Mouse (Mus musculus) stomach, postnatal 0 days (tissue): ENCODE measurements around the gene Pipox. TPM values are rescaled to one million over a fixed set of nuclear protein-coding genes. Genes with fewer than 3 reads are reported as not detected.

Experiments used
- ATAC-seq: fragments of 200-750 bp; cut with Nextera tagmentation; 2 replicates; pipeline ENCODE4 v1.8.0; 2017; ENCODE audit not compliant: low FRiP score, low TSS enrichment
- DNase-seq: peaks from one replicate; pipeline ENCODE4 v3.0.0-alpha.2; 2016; ENCODE audit warnings: low spot score
- H3K27ac ChIP-seq: fragments of 300-500 bp; sonication (generic); replicated peaks from 2 replicates; pipeline ENCODE4 v1.5.1; 2014; ENCODE audit warnings: mild to moderate bottlenecking, control low read depth
- H3K27me3 ChIP-seq: fragments of 300-500 bp; sonication (generic); 2 replicates; pipeline ENCODE4 v1.6.1; 2014; ENCODE audit warnings: low read length; ENCODE audit not compliant: control insufficient read depth, insufficient read depth
- H3K36me3 ChIP-seq: fragments of 300-500 bp; sonication (generic); 2 replicates; pipeline ENCODE4 v1.6.1; 2014; ENCODE audit warnings: low read length, mixed read lengths; ENCODE audit not compliant: control insufficient read depth, insufficient read depth
- H3K4me1 ChIP-seq: fragments of 300-500 bp; sonication (generic); replicated peaks from 2 replicates; pipeline ENCODE4 v1.6.1; 2014; ENCODE audit warnings: antibody characterized with exemption; ENCODE audit not compliant: control insufficient read depth, insufficient read depth
- H3K4me2 ChIP-seq: fragments of 300-500 bp; sonication (generic); replicated peaks from 2 replicates; pipeline ENCODE4 v1.6.1; 2014; ENCODE audit warnings: low read depth, mild to moderate bottlenecking, control low read depth, moderate library complexity
- H3K4me3 ChIP-seq: fragments of 300-500 bp; sonication (generic); 2 replicates; pipeline ENCODE4 v1.5.1; 2014; ENCODE audit warnings: low read depth, low read length, control low read depth
- H3K9ac ChIP-seq: fragments of 300-500 bp; sonication (generic); 2 replicates; pipeline ENCODE4 v1.6.1; 2014; ENCODE audit warnings: mild to moderate bottlenecking, low read length, control low read depth, mixed read lengths
- H3K9me3 ChIP-seq: fragments of 300-500 bp; sonication (generic); 2 replicates; pipeline ENCODE4 v1.6.1; 2016; ENCODE audit warnings: low read length; ENCODE audit not compliant: control insufficient read depth
- CTCF ChIP-seq: IDR thresholded peaks from 2 replicates; pipeline ENCODE4 v1.5.1; 2016; ENCODE audit warnings: antibody characterized with exemption, low read depth, mild to moderate bottlenecking, moderate library complexity
- EP300 ChIP-seq: optimal IDR thresholded peaks from 2 replicates; pipeline ENCODE3; 2016; ENCODE audit warnings: antibody characterized with exemption
- WGBS: fragments of 180-500 bp; shearing (Covaris S2); extraction: QIAGEN DNeasy Blood & Tissue Kit; methylation state at CpG from one replicate; pipeline ENCODE4 v1.1.7; 2014; 5-methylcytosine and 5-hydroxymethylcytosine counted together
- polyA plus RNA-seq: library from polyadenylated mRNA; unstranded; fragments of >200 nt; fragmentation: Nextera tagmentation; extraction: Ambion mirVana; gene quantifications from 2 replicates; pipeline ENCODE4 v1.2.1, GENCODE M21; 2015

Gene Pipox
- polyA plus RNA-seq, 1 experiment from 2014 or later, result 8.4 TPM

DNA sequence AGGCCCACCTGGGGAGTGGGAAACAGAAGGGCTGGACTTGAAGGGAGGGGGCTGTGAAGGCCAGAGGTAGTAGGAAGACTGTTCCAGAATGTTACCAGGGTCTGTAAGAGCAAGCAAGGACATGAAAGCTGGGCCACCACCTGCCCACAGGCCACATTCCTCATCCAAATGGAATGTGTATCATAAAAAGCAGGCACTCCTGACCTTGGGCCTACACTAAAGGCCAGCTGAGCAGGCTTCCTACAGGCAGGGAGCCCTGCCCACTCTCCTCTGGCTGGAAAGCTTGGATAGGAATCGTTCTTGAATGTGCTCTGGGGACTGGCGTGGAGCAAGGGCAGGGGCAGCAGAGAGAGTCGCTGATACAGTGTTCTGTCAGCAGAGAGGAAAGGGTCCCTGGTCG, 57.1 kb downstream of the Pipox start:
- Histone ChIP-seq H3K4me3 (no peak overlapping the region), H3K4me1 (no peaks in the 10 kb centered on the region), H3K27ac (peak overlapping the region; percentile 63), H3K36me3 (peaks cover 8% of the 10 kb centered on the region; the same call in 1 of the 2 replicates), H3K4me2 (no peak overlapping the region), H3K9me3 (no peaks in the 10 kb centered on the region), H3K9ac (no peak overlapping the region), H3K27me3 (no peaks in the 10 kb centered on the region)
- DNase-seq (no peak), ATAC-seq (no peak)
- TF ChIP-seq CTCF (no peak), EP300 (no peak)
- WGBS, result 48% methylated on average over 4 of the region's 4 CpGs

DNA sequence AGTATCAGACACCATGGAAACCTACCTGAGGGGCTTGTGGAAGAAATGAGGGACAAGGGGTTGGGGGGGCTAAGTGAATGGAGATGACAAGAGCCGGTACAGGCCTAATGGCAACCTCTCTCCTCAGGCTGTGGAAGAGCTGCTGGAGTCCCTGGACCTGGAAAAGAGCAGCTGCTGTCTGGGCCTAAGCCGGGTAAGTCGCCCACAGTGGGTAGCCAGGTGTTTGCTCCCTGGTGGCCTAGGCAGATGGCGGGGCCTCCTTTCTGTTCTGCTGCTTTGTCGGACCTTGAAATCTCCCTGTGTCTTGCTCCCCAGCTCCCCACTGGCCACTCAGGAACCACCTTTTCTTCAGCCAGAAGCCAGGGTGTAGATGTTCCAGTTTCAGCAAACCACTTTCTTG, 57.6 kb downstream of the Pipox start:
- H3K27ac ChIP-seq, result peak overlapping the region; percentile 63
- H3K4me1 ChIP-seq, result no peaks in the 10 kb centered on the region
- TF ChIP-seq EP300 (no peak), CTCF (no peak)
- DNase-seq, result no peak
- peaks cover 10% of the 10 kb centered on the region; the same call in 1 of the 2 replicates for H3K36me3 ChIP-seq
- H3K9me3 ChIP-seq, result no peaks in the 10 kb centered on the region
- WGBS, result 75% methylated on average over 5 of the region's 5 CpGs
- no peak overlapping the region for H3K4me2 ChIP-seq
- no peak for ATAC-seq
- no peak overlapping the region for H3K4me3 ChIP-seq
- H3K27me3 ChIP-seq, result no peaks in the 10 kb centered on the region
- H3K9ac ChIP-seq, result no peak overlapping the region

GRCm38 (mm10) chr11:77835109-77835508, 58.8 kb downstream of the Pipox start:
- H3K4me3 ChIP-seq, result no peak overlapping the region
- DNase-seq, result no peak
- H3K36me3 ChIP-seq, result peaks cover 10% of the 10 kb centered on the region; the same call in 1 of the 2 replicates
- H3K27me3 ChIP-seq, result no peaks in the 10 kb centered on the region
- WGBS, result 75% methylated on average over 3 of the region's 3 CpGs
- TF ChIP-seq EP300 (no peak), CTCF (peak; percentile 58)
- no peak overlapping the region for H3K27ac ChIP-seq
- H3K9me3 ChIP-seq, result no peaks in the 10 kb centered on the region
- no peak for ATAC-seq
- no peak overlapping the region for H3K9ac ChIP-seq
- no peak overlapping the region for H3K4me2 ChIP-seq
- H3K4me1 ChIP-seq, result no peaks in the 10 kb centered on the region

DNA sequence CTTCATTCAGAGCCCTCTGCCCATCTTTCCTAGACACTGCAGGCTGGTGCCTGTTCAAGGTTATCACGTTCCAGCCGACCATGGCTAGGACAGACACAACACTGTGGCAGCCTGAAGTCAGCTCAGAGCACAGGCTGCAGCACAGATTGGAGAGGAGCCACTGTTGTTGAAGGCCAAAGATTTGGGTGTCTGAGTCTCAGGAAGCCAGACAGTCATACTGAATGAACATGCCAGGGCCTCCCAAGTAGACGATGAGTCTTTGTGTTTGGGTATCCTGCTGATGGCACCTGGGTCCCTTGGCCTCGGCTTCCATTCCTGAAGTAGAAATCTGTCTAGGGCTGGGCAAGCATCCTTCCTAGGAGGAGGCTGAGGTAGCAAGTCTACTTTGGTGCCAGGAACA, 61.4 kb downstream of the Pipox start:
- DNase-seq, result no peak

DNA sequence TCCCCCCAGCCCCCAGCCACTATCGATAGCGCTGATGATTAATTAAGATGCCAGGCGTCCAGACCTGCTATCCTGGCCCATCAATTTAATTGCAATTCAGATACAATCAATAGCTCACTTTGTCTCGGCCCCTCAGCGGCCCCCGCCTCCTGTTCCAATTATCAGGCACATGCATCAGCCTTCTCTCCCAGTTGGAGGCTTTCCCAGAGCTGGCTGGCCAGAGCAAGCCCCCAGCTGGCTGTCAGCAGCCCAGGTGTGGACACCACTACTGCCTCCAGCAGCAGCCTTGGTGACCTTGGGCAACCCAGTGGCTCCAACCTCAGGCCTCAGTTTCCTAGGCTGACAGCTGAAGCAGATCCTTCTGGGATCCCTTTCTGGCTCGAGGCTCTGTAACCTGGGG, 63.0 kb downstream of the Pipox start:
- Histone ChIP-seq H3K4me1 (no peaks in the 10 kb centered on the region), H3K9me3 (no peaks in the 10 kb centered on the region), H3K4me3 (no peak overlapping the region), H3K27ac (no peak overlapping the region), H3K9ac (no peak overlapping the region), H3K27me3 (no peaks in the 10 kb centered on the region), H3K4me2 (no peak overlapping the region), H3K36me3 (peaks cover 14% of the 10 kb centered on the region; the same call in 1 of the 2 replicates)
- no peak for DNase-seq
- TF ChIP-seq CTCF, result no peak
- no peak for TF ChIP-seq EP300
- WGBS, result 62% methylated on average over 7 of the region's 7 CpGs
- no peak for ATAC-seq

More for the DNA sequence above, 61.4 kb downstream of the Pipox start:
- Histone ChIP-seq H3K4me1 (no peaks in the 10 kb centered on the region), H3K27me3 (no peaks in the 10 kb centered on the region), H3K9ac (no peak overlapping the region), H3K36me3 (peaks cover 14% of the 10 kb centered on the region; the same call in 1 of the 2 replicates), H3K4me2 (no peak overlapping the region), H3K9me3 (no peaks in the 10 kb centered on the region), H3K4me3 (no peak overlapping the region), H3K27ac (no peak overlapping the region)
- no peak for TF ChIP-seq CTCF
- TF ChIP-seq EP300, result no peak
- no peak for ATAC-seq
- 81% methylated on average over 4 of the region's 4 CpGs for WGBS

Other genes starting within 250 kb of the Pipox start
- gene Nufip2, start 207.9 kb downstream of the Pipox start, polyA plus RNA-seq, result 2.7 and 2.8 TPM in 2 replicates
- gene Cryba1, start 168.8 kb downstream of the Pipox start, polyA plus RNA-seq, result not detected in 2 replicates
- gene Myo18a, start 130.8 kb downstream of the Pipox start, polyA plus RNA-seq, result 34.3 and 38.7 TPM in 2 replicates
- 0.40 TPM in 2 replicates for gene Gm10277, start 106.3 kb downstream of the Pipox start, polyA plus RNA-seq
- gene Sez6, start 36.7 kb upstream of the Pipox start, polyA plus RNA-seq, result 1.2 and 1.4 TPM in 2 replicates
- gene Phf12, start 88.7 kb upstream of the Pipox start, polyA plus RNA-seq, result 5.3 and 6.9 TPM in 2 replicates
- gene Dhrs13, start 138.2 kb upstream of the Pipox start, polyA plus RNA-seq, result 7.3 and 7.9 TPM in 2 replicates
- 30.9 and 31.5 TPM in 2 replicates for gene Flot2, start 143.8 kb upstream of the Pipox start, polyA plus RNA-seq
- 12.8 and 15.0 TPM in 2 replicates for gene Eral1, start 186.3 kb upstream of the Pipox start, polyA plus RNA-seq
- 5.1 and 5.6 TPM in 2 replicates for gene Fam222b, start 200.6 kb upstream of the Pipox start, polyA plus RNA-seq